Mouse (Mus musculus) retina, adult 2 months (tissue): ENCODE results near the gene Zfp57.
A peak's percentile ranks its signal among the peaks of the same experiment; 100 is the strongest.

ENCODE experiments used
- DNase-seq: peaks from one replicate; pipeline ENCODE4 v3.0.0-alpha.2; 2012; ENCODE audit warnings: low read depth, low spot score

Gene Zfp57

GRCm38 (mm10) chr17:37045611-37046311 is 44.8 kb downstream of the Zfp57 start, which contains the start of gene Gabbr1:
Gene Gabbr1, plus strand, starts transcription at chr17:37045966.
- peak; percentile 69 for DNase-seq

DNA sequence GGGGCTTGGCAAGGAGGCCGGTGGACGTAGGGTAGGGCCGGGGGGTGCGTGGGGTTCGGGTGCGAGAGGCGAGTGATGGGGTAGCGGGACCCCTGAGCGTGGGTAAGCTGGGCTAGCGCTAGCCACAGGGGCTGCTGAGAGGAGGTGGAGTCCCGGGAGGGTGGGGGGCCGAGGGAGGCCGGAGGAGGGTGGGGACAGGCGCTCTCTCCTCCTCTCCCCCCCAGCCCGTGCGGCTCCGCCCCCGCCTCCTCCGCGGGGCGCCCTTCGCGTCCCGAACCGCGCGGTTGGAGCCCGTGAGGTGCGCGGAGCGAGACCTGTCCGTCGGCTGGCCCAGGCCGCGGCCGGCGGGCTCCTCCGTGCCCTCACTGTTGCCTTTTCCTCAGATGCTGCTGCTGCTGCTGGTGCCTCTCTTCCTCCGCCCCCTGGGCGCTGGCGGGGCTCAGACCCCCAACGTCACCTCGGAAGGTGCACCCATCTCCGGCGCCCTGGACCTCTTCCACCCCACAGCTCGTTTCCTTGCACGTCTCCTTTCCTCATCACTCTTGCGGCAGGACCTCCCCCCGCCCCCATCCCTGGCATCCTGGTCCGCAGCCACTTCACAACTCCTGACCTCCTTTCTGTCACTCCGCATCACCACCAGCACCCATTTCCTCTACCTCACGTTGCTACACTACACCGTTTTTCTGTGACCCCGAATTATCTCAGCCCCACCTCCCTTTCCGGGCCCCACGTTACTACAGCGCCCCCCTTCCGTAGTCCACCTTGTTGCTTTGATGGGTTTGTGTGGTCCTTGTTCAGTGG is 45.5 kb downstream of the Zfp57 start:
- DNase-seq, result no peak

DNA sequence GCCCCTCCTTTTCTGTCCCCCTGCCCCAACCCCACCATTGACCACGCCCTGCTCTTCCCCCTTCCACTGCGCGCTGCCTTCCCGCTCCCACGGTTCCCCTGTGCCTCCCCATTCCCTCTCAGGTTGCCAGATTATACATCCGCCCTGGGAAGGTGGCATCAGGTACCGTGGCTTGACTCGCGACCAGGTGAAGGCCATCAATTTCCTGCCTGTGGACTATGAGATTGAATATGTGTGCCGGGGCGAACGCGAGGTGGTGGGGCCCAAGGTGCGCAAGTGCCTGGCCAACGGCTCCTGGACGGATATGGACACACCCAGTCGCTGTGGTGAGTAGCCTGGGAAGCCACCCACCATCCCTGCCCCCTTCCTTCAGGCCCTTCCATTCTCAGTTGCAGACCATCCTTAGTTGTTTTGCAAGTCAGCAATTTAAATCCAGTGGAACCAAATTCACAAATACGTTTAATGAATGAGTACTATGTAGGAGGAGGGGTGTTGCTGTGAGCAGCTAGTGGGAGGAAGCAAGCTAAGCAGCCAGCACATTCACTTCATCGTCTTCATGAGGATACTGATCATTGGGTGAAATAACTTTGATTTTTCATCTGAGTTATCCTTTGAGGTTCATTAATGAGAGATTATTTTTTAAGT is 46.5 kb downstream of the Zfp57 start:
- DNase-seq, result no peak

DNA sequence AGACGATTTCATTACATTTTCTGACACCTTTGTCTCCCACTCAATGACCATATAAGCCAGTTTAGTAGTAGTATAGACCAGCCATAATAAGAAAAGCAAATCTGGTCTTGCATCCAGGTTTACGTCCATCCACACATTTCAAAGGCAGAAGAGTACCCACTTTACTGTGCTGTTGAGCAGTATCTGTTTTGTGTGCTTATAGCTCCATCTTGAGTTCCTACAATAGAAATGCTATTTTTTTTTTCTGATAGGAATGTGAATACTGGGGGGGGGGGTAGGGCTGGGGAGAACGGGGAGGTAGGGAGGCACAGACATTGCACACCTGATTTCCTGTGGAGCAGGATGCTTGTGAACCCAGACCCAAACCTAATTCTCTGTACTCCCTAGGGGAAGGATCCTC is 47.0 kb downstream of the Zfp57 start:
- DNase-seq, result no peak

GRCm38 (mm10) chr17:37048383-37048782 is 47.4 kb downstream of the Zfp57 start:
- DNase-seq, result no peak

GRCm38 (mm10) chr17:37049570-37050310 is 48.8 kb downstream of the Zfp57 start:
- DNase-seq, result no peak

DNA sequence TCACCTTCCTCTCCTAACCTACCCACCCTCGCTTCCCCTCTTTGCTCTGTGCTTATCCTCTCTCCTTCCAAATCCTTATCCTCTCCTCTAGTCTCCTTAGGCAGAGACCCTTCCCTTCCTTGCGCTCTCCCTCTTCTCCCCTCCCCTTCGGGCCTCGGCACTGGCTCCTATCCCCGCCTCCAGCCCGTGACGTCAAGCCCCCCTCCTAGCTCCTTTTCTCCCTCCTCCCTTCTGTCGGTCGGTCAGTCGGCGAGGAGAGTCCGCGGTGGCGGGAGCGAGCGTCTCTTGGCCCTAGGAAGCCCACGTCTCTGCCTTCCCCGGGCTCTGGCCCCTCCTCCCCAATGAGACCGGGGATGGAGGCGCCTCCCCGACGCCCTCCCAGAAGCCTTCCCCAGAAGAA is 49.4 kb downstream of the Zfp57 start:
- DNase-seq, result no peak

- DNase-seq, result no peak
Measured at GRCm38 (mm10) chr17:37050876-37051275, 49.9 kb downstream of the Zfp57 start.

- DNase-seq, result no peak
Measured at GRCm38 (mm10) chr17:37051745-37052144, 50.8 kb downstream of the Zfp57 start.

GRCm38 (mm10) chr17:37056957-37057356 is 56.0 kb downstream of the Zfp57 start:
- no peak for DNase-seq
